Mouse (Mus musculus) frontal cortex, postnatal 14 days (tissue): ENCODE results near the gene Olfr970.
"Not testable (repeated sequence)": the region's sequence is repeated elsewhere in the genome, so short reads cannot be mapped to it uniquely, and the experiment has no call there.

Source experiments
- DNase-seq, 2 experiments: peaks; one replicate each; pipeline ENCODE4 v3.0.0; 2022; ENCODE audit warnings: low spot score in 2 of 2

Gene Olfr970

GRCm38 (mm10) chr9:39808560-39808959 lies at the start of gene Olfr970:
Gene Olfr970 (plus strand): TSS chr9:39808860.
- DNase-seq, result no peak

- DNase-seq, result no peak
These were observed 25.5 kb upstream of the Olfr970 start, which contains the start of gene Olfr968 for GRCm38 (mm10) chr9:39783153-39783552. Gene Olfr968 (minus strand): TSS chr9:39783253.

- no peak for DNase-seq
These were observed 18.1 kb upstream of the Olfr970 start, which contains the start of gene Olfr969 for GRCm38 (mm10) chr9:39790558-39790957. Gene Olfr969 (plus strand): TSS chr9:39790945.

- DNase-seq, result not testable (repeated sequence)
These were observed 27.9 kb downstream of the Olfr970 start, which contains the start of gene Olfr971 for GRCm38 (mm10) chr9:39836576-39836975. Gene Olfr971 (plus strand): TSS chr9:39836876.

GRCm38 (mm10) chr9:39866122-39866521 lies 57.5 kb downstream of the Olfr970 start, which contains the start of gene Olfr972:
Gene Olfr972 (plus strand): TSS chr9:39866422.
- DNase-seq, result no peak
